Mouse (Mus musculus) lung, postnatal 0 days (tissue): Measurements from ENCODE around the gene Camkv.

Experiments used
- CTCF ChIP-seq: IDR thresholded peaks from 2 replicates; pipeline ENCODE4 v1.5.1; 2016; ENCODE audit warnings: antibody characterized with exemption, mild to moderate bottlenecking
- EP300 ChIP-seq: IDR thresholded peaks from 2 replicates; pipeline ENCODE4 v1.6.1; 2016; ENCODE audit warnings: antibody characterized with exemption, mild to moderate bottlenecking, control low read depth

GRCm38 (mm10) chr9:107901627-107901914, 33.9 kb upstream of the Camkv start:
- TF ChIP-seq CTCF = no peak
- TF ChIP-seq EP300 = no peak
